In the genomic region with DNA sequence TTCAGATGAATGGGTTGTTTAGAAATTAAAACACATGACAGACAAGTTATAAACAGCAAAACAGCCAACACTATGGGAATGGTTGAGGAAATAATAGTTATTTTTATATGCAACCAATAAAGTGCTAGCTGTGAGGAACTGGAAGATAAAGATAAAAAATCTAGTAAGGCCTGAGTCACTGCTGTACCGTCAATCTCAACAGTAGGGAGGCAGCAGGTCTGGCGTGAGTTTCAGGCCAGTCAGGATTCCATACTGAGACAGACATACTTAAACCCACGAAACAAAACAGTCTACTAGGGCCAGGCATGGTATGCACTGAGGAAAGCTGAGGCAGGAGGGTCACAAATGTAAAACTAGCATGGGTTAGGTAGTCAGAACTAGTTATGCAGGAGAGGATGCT, we compare ENCODE assay signal across 13 mouse cellular contexts. TPM values are rescaled to one million over a fixed set of nuclear protein-coding genes. Genes with fewer than 3 reads are reported as not detected.
DNase-seq lines count a peak whose midpoint lies in the region; ATAC-seq and TF ChIP-seq lines count a peak whose summit lies in the region.
"Had no signal": no experiment of that assay in that cellular context is flagged by ENCODE, and none has a peak within 500 bp of the region (broad histone marks: within the 10 kb centered on the region; RNA-seq: fewer than 3 reads in every experiment).

No protein-coding gene starts in this region.

- H3K4me3 ChIP-seq in heart, embryonic 13.5 days = no peak overlapping the region
- H3K4me3 ChIP-seq in heart, embryonic 12.5 days = no peak overlapping the region
- no peak overlapping the region for H3K4me3 ChIP-seq in MEL (ENCODE audit: control insufficient read depth in 1 of 2, insufficient read depth in 1 of 2, low read depth in 2 of 2, low read length in 2 of 2)
- H3K4me3 ChIP-seq in liver, embryonic 15.5 days (replicated peaks) = no peak overlapping the region
- H3K4me3 ChIP-seq in hindbrain, embryonic 14.5 days (replicated peaks; ENCODE audit: low read length) = no peak overlapping the region
- H3K4me3 ChIP-seq: embryonic facial prominence, embryonic 12.5 days; heart, adult 2 months; lung, embryonic 15.5 days had no signal

- peaks cover 35% of the 10 kb centered on the region for H3K36me3 ChIP-seq in heart, embryonic 13.5 days
- H3K36me3 ChIP-seq in heart, embryonic 12.5 days = peaks cover 28% of the 10 kb centered on the region
- H3K36me3 ChIP-seq in MEL (ENCODE audit: control insufficient read depth in 1 of 2, insufficient read depth in 2 of 2, low read length in 2 of 2) = peaks cover 1 to 17% of the 10 kb centered on the region in 2 experiments; a peak in 3 of 4 replicates
- peaks cover 55% of the 10 kb centered on the region for H3K36me3 ChIP-seq in liver, embryonic 15.5 days (replicated peaks)
- H3K36me3 ChIP-seq in hindbrain, embryonic 14.5 days (replicated peaks; ENCODE audit: control insufficient read depth, insufficient read depth) = peaks cover 31% of the 10 kb centered on the region

- 0 out of 2 replicates have a peak overlapping the region, but pooled peaks have one; percentile 5 for H3K27ac ChIP-seq in heart, embryonic 13.5 days (replicated peaks)
- H3K27ac ChIP-seq in heart, embryonic 12.5 days (ENCODE audit: poor library complexity, severe bottlenecking) = no peak overlapping the region
- H3K27ac ChIP-seq in MEL (ENCODE audit: control insufficient read depth, low read depth, low read length) = no peak overlapping the region
- peak overlapping the region; percentile 92 for H3K27ac ChIP-seq in liver, embryonic 15.5 days (replicated peaks)
- H3K27ac ChIP-seq in hindbrain, embryonic 14.5 days = no peak overlapping the region
- H3K27ac ChIP-seq: embryonic facial prominence, embryonic 12.5 days; heart, adult 2 months; lung, embryonic 15.5 days; stomach, postnatal 0 days had no signal

- peak overlapping the region; percentile 8; the same call in 1 of the 2 replicates for H3K4me2 ChIP-seq in heart, embryonic 13.5 days
- H3K4me2 ChIP-seq in heart, embryonic 12.5 days = no peak overlapping the region
- peak overlapping the region; percentile 53 for H3K4me2 ChIP-seq in liver, embryonic 15.5 days
- H3K4me2 ChIP-seq in hindbrain, embryonic 14.5 days (replicated peaks) = no peak overlapping the region
- H3K4me2 ChIP-seq: embryonic facial prominence, embryonic 12.5 days; lung, embryonic 15.5 days had no signal

- TF ChIP-seq RAD21 in MEL (IDR thresholded peaks at IDR 0.05; ENCODE audit: low read depth, low read length) = no peak

- 71% methylated on average over 3 of the region's 3 CpGs for WGBS in heart, embryonic 13.5 days
- 61% methylated on average over 3 of the region's 3 CpGs for WGBS in heart, embryonic 12.5 days
- WGBS in liver, embryonic 15.5 days (ENCODE audit: insufficient replicate concordance) = 33% methylated on average over 3 of the region's 3 CpGs
- 90% methylated on average over 3 of the region's 3 CpGs for WGBS in hindbrain, embryonic 14.5 days

- no peak for TF ChIP-seq EP300 in MEL (IDR thresholded peaks at IDR 0.05; ENCODE audit: low read depth in 1 of 2, low read length in 2 of 2)

- no peak overlapping the region for H3K9ac ChIP-seq in heart, embryonic 13.5 days
- H3K9ac ChIP-seq in heart, embryonic 12.5 days = no peak overlapping the region
- no peak overlapping the region for H3K9ac ChIP-seq in MEL (ENCODE audit: control insufficient read depth, low read depth, low read length, poor library complexity, severe bottlenecking)
- peak overlapping the region; percentile 32; the same call in 1 of the 2 replicates for H3K9ac ChIP-seq in liver, embryonic 15.5 days
- no peak overlapping the region for H3K9ac ChIP-seq in hindbrain, embryonic 14.5 days
- H3K9ac ChIP-seq: embryonic facial prominence, embryonic 12.5 days; lung, embryonic 15.5 days had no signal

- H3K4me1 ChIP-seq in heart, embryonic 13.5 days = peaks cover 26% of the 10 kb centered on the region
- peaks cover 25% of the 10 kb centered on the region for H3K4me1 ChIP-seq in heart, embryonic 12.5 days (replicated peaks)
- H3K4me1 ChIP-seq in MEL (ENCODE audit: control insufficient read depth in 1 of 2, insufficient read depth in 2 of 2, low read length in 2 of 2) = peaks cover 2 to 12% of the 10 kb centered on the region in 2 experiments
- peaks cover 73% of the 10 kb centered on the region for H3K4me1 ChIP-seq in liver, embryonic 15.5 days (replicated peaks)
- H3K4me1 ChIP-seq in hindbrain, embryonic 14.5 days (replicated peaks; ENCODE audit: control insufficient read depth, insufficient read depth, low read length) = no peaks in the 10 kb centered on the region
- H3K4me1 ChIP-seq: embryonic facial prominence, embryonic 12.5 days had no signal

- TF ChIP-seq CTCF in MEL (IDR thresholded peaks at IDR 0.05 in 2 of 3, conservative IDR thresholded peaks at IDR 0.05 in 1 of 3; ENCODE audit: control insufficient read depth in 1 of 3, insufficient read depth in 1 of 3, low read depth in 2 of 3, low read length in 3 of 3, poor library complexity in 1 of 3, severe bottlenecking in 1 of 3) = no peak

- ATAC-seq in heart, embryonic 13.5 days (ENCODE audit: extremely low read depth, insufficient number of reproducible peaks, low FRiP score, low TSS enrichment) = no peak
- no peak for ATAC-seq in heart, embryonic 12.5 days (ENCODE audit: insufficient number of reproducible peaks, low FRiP score)
- peak; percentile 67 for ATAC-seq in erythroid progenitor cell, adult 5-6 weeks (replicated peaks; ENCODE audit: low FRiP score, poor library complexity, severe bottlenecking)
- peak; percentile 75 for ATAC-seq in liver, embryonic 15.5 days (ENCODE audit: insufficient read depth)
- ATAC-seq in hindbrain, embryonic 14.5 days (ENCODE audit: low FRiP score) = no peak
- ATAC-seq: forebrain, embryonic 14.5 days; Patski had no signal

- no peaks in the 10 kb centered on the region for H3K9me3 ChIP-seq in heart, embryonic 13.5 days
- no peaks in the 10 kb centered on the region for H3K9me3 ChIP-seq in heart, embryonic 12.5 days (replicated peaks)
- H3K9me3 ChIP-seq in MEL (replicated peaks; ENCODE audit: insufficient read depth, low read length) = no peaks in the 10 kb centered on the region
- no peaks in the 10 kb centered on the region for H3K9me3 ChIP-seq in liver, embryonic 15.5 days (replicated peaks)
- no peaks in the 10 kb centered on the region for H3K9me3 ChIP-seq in hindbrain, embryonic 14.5 days (ENCODE audit: control insufficient read depth, low read length)
- H3K9me3 ChIP-seq: embryonic facial prominence, embryonic 12.5 days; lung, embryonic 15.5 days had no signal

- no peaks in the 10 kb centered on the region for H3K27me3 ChIP-seq in heart, embryonic 13.5 days (replicated peaks)
- no peaks in the 10 kb centered on the region for H3K27me3 ChIP-seq in heart, embryonic 12.5 days (replicated peaks)
- H3K27me3 ChIP-seq in MEL (ENCODE audit: control insufficient read depth in 1 of 2, insufficient read depth in 2 of 2, low read length in 2 of 2) = no peaks in the 10 kb centered on the region
- no peaks in the 10 kb centered on the region for H3K27me3 ChIP-seq in liver, embryonic 15.5 days
- no peaks in the 10 kb centered on the region for H3K27me3 ChIP-seq in hindbrain, embryonic 14.5 days (ENCODE audit: control insufficient read depth, insufficient read depth, low read length)
- H3K27me3 ChIP-seq: embryonic facial prominence, embryonic 12.5 days; lung, embryonic 15.5 days; Patski had no signal

- no peak for TF ChIP-seq POLR2A in MEL (IDR thresholded peaks at IDR 0.05; ENCODE audit: control insufficient read depth in 1 of 2, insufficient read depth in 1 of 2, low read depth in 1 of 2, low read length in 2 of 2, poor library complexity in 1 of 2)

- DNase-seq in MEL (ENCODE audit: low read depth, low spot score) = no peak
- no peak for DNase-seq in hindbrain, embryonic 14.5 days (ENCODE audit: low spot score)
- DNase-seq in T-cell, adult 2 months (ENCODE audit: low spot score) = no peak

- peaks cover 3% of the 10 kb centered on the region; the same call in 1 of the 2 replicates for H3K79me2 ChIP-seq in MEL (ENCODE audit: control insufficient read depth, insufficient read depth, low read length, poor library complexity)

TF ChIP-seq in MEL, 35 proteins besides CTCF, POLR2A, EP300 and RAD21:
- TF ChIP-seq ETS1 (IDR thresholded peaks at IDR 0.05; ENCODE audit: low read depth, low read length) = 0 out of 2 replicates have a peak, but pooled peaks have one; percentile 21
- TF ChIP-seq BHLHE40 (IDR thresholded peaks at IDR 0.05; ENCODE audit: borderline replicate concordance, low read depth, low read length) = no peak
- TF ChIP-seq GATA1 (IDR thresholded peaks at IDR 0.05; ENCODE audit: low read depth, low read length) = 0 out of 2 replicates have a peak, but pooled peaks have one; percentile 12
- no peak for TF ChIP-seq MAZ (IDR thresholded peaks at IDR 0.05; ENCODE audit: low read depth, low read length)
- no peak for TF ChIP-seq MXI1 (IDR thresholded peaks at IDR 0.05; ENCODE audit: low read depth, low read length)
- no peak for TF ChIP-seq POLR2AphosphoS5 (IDR thresholded peaks at IDR 0.05; ENCODE audit: borderline replicate concordance, low read depth, low read length)

RNA-seq across cellular contexts. Expression of a gene that starts 42.2 kb away (rescaled TPM):
- polyA plus RNA-seq in heart, embryonic 13.5 days (2015; fragmentation: Nextera tagmentation; extraction: Ambion mirVana) = 9.1 and 11.0 TPM in 2 replicates
- 12.3 TPM in 2 replicates for polyA plus RNA-seq in heart, embryonic 12.5 days (2016; fragmentation: Nextera tagmentation; extraction: Ambion mirVana)
- 2.5 and 3.1 TPM in 2 replicates for total RNA-seq in MEL (2012; rRNA removed)
- 1 to 10 TPM in 1 of 2 experiments, not detected in 1; 5.7 TPM for polyA plus RNA-seq in MEL (2012; ENCODE audit: insufficient read depth in 1 of 2, insufficient read length in 2 of 2, low read depth in 1 of 2, low replicate concordance in 2 of 2, missing spikeins in 1 of 2)
- total RNA-seq in erythroid progenitor cell, adult 5-6 weeks (2015; ENCODE audit: low replicate concordance) = 1.7 and 4.0 TPM in 2 replicates
- 3.5 and 13.0 TPM in 2 replicates for total RNA-seq in erythroid progenitor cell, adult 5-6 weeks (2017; ENCODE audit: low replicate concordance)
- 7.4 and 8.9 TPM in 2 replicates for polyA plus RNA-seq in liver, embryonic 15.5 days (2015; fragmentation: Nextera tagmentation; extraction: Ambion mirVana)
- polyA plus RNA-seq in hindbrain, embryonic 14.5 days (2014; fragmentation: Nextera tagmentation; extraction: Ambion mirVana) = 15.9 and 16.9 TPM in 2 replicates

Comparison
In these comparisons a context has a peak if more than half of its experiments do, and no peak if none do; other contexts are left out.
1. H3K27ac ChIP-seq: peak in heart, embryonic 13.5 days (single experiment) and liver, embryonic 15.5 days (single experiment); none in heart, embryonic 12.5 days (single experiment), MEL (single experiment) and hindbrain, embryonic 14.5 days (single experiment).
2. H3K4me2 ChIP-seq: peak in heart, embryonic 13.5 days (single experiment) and liver, embryonic 15.5 days (single experiment); none in heart, embryonic 12.5 days (single experiment) and hindbrain, embryonic 14.5 days (single experiment).
3. ATAC-seq: peak in erythroid progenitor cell, adult 5-6 weeks (single experiment) and liver, embryonic 15.5 days (single experiment); none in heart, embryonic 13.5 days (single experiment), heart, embryonic 12.5 days (single experiment) and hindbrain, embryonic 14.5 days (single experiment).